Mouse (Mus musculus): ENCODE measurements at regions not wholly inside any gene's neighbourhood (a gene's known extent, or its start where the extent isn't known, plus 50 kb on each side); places are given as distances from the start of the nearest gene placed in this dataset.
"Not testable (repeated sequence)": the region's sequence is repeated elsewhere in the genome, so short reads cannot be mapped to it uniquely, and the experiment has no call there.

DNA sequence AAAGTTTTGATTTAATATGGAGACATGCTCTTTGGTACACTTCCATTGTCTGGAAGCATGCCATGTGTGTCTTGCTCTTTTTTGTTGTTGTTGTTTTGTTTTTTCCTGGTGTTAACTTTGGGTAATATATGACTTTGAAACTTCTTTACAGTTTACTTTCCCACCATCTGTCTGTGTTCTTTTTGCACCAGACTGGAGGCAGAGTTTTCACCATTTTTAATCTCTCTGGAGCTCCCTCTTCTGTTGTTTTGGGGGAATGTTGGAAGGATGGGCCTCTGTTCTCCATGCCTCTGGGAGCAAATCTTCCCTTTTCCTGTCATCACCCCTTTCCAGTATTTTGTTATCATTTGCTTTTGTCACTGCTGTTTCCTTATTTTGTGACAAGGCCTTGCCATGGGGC lies 153.5 kb upstream of the 1700056E22Rik start:
- H3K27ac ChIP-seq (ENCODE audit: low read depth, low read length): no peak overlapping the region
- no peaks in the 10 kb centered on the region for H3K36me3 ChIP-seq (ENCODE audit: control insufficient read depth, insufficient read depth, low read length)
- no peak overlapping the region for H3K4me2 ChIP-seq (replicated peaks; ENCODE audit: low read depth, low read length)
- DNase-seq (ENCODE audit: low spot score): peak; percentile 7
- H3K27me3 ChIP-seq (ENCODE audit: control insufficient read depth, insufficient read depth, low read length): no peaks in the 10 kb centered on the region
- no peak for ATAC-seq (ENCODE audit: low FRiP score)
- H3K9me3 ChIP-seq (ENCODE audit: control insufficient read depth, low read length): no peaks in the 10 kb centered on the region
- H3K9ac ChIP-seq (ENCODE audit: low read depth, low read length): no peak overlapping the region
- H3K4me3 ChIP-seq (ENCODE audit: low read depth, low read length): no peak overlapping the region
- H3K4me1 ChIP-seq (replicated peaks; ENCODE audit: control insufficient read depth, insufficient read depth, low read length): no peaks in the 10 kb centered on the region

DNA sequence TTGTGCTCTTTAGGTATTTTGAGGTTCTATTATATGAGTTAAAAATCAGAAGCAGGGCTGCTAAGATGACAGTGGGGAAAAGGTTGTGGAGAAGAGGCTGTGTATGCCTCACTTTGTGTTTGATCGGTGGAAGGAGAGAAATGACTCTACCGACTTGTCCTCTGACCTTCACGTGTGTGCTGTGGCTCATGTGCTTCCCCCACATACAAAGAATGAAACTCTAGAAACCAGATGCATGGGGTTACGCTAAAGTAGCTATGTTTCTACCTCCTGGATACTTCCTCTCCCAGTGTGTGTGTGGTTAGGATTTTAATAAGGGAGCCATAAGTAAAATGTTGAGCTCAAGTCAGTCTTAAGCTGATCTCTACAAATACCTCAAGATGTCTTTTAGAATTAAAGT lies 148.1 kb upstream of the 1700056E22Rik start:
- no peak for ATAC-seq (ENCODE audit: low FRiP score)
- Histone ChIP-seq H3K4me3 (ENCODE audit: low read depth, low read length) (no peak overlapping the region), H3K27me3 (ENCODE audit: control insufficient read depth, insufficient read depth, low read length) (no peaks in the 10 kb centered on the region), H3K4me1 (replicated peaks; ENCODE audit: control insufficient read depth, insufficient read depth, low read length) (no peaks in the 10 kb centered on the region), H3K36me3 (ENCODE audit: control insufficient read depth, insufficient read depth, low read length) (no peaks in the 10 kb centered on the region), H3K9ac (ENCODE audit: low read depth, low read length) (no peak overlapping the region), H3K4me2 (replicated peaks; ENCODE audit: low read depth, low read length) (no peak overlapping the region), H3K9me3 (ENCODE audit: control insufficient read depth, low read length) (no peaks in the 10 kb centered on the region), H3K27ac (ENCODE audit: low read depth, low read length) (no peak overlapping the region)
- no peak for DNase-seq (ENCODE audit: low spot score)
- 90% methylated on average over 4 of the region's 4 CpGs for WGBS

DNA sequence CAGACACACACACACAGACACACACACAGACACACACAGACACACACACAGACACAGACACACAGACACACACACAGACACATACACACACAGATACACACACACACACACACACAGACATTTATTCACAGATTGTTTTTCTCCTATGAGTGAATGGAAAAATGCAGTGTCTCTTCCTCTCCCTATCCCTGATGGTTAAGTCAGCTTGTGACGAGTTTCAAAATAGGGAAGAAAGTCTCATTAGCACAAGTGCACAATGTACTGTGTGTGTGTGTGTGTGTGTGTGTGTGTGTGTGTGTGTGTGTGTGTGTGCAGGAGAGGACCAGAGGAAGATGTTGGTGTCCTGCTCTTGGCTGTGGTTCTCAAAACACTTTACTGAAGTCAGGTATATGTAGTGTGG lies 140.3 kb upstream of the 1700056E22Rik start:
- not testable (repeated sequence) for H3K9me3 ChIP-seq (ENCODE audit: control insufficient read depth, low read length); H3K27me3 ChIP-seq (ENCODE audit: control insufficient read depth, insufficient read depth, low read length); H3K27ac ChIP-seq (ENCODE audit: low read depth, low read length); H3K4me1 ChIP-seq (replicated peaks; ENCODE audit: control insufficient read depth, insufficient read depth, low read length); H3K9ac ChIP-seq (ENCODE audit: low read depth, low read length); H3K4me3 ChIP-seq (ENCODE audit: low read depth, low read length); H3K4me2 ChIP-seq (replicated peaks; ENCODE audit: low read depth, low read length); H3K36me3 ChIP-seq (ENCODE audit: control insufficient read depth, insufficient read depth, low read length); ATAC-seq (ENCODE audit: low FRiP score); DNase-seq (ENCODE audit: low spot score)
- WGBS: 75% methylated on average over 1 of the region's 1 CpGs

DNA sequence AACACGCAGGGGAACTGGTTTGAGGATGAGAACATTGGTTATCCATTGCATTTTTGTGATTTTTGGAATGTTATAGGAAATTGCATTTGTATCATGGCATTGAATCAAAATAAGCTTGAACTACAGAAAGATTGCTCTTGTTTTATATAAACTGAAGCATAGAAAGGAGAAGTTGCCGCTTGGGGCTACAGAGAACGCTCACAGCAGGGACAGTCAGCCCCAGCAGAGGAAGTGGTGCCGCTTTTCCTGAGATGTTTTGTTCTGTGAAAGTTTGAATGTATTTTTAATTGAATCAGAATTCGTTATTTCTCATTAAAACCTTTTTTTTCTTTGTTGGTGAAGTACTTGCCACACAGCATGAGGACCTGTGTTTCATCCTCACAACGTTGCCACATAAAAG lies 139.6 kb upstream of the 1700056E22Rik start:
- no peak for DNase-seq (ENCODE audit: low spot score)
- H3K36me3 ChIP-seq (ENCODE audit: control insufficient read depth, insufficient read depth, low read length): no peaks in the 10 kb centered on the region
- ATAC-seq (ENCODE audit: low FRiP score): no peak
- H3K4me1 ChIP-seq (replicated peaks; ENCODE audit: control insufficient read depth, insufficient read depth, low read length): no peaks in the 10 kb centered on the region
- no peak overlapping the region for H3K4me3 ChIP-seq (ENCODE audit: low read depth, low read length)
- no peak overlapping the region for H3K9ac ChIP-seq (ENCODE audit: low read depth, low read length)
- H3K27ac ChIP-seq (ENCODE audit: low read depth, low read length): no peak overlapping the region
- H3K9me3 ChIP-seq (ENCODE audit: control insufficient read depth, low read length): no peaks in the 10 kb centered on the region
- WGBS: 82% methylated on average over 6 of the region's 6 CpGs
- H3K27me3 ChIP-seq (ENCODE audit: control insufficient read depth, insufficient read depth, low read length): no peaks in the 10 kb centered on the region
- no peak overlapping the region for H3K4me2 ChIP-seq (replicated peaks; ENCODE audit: low read depth, low read length)

DNA sequence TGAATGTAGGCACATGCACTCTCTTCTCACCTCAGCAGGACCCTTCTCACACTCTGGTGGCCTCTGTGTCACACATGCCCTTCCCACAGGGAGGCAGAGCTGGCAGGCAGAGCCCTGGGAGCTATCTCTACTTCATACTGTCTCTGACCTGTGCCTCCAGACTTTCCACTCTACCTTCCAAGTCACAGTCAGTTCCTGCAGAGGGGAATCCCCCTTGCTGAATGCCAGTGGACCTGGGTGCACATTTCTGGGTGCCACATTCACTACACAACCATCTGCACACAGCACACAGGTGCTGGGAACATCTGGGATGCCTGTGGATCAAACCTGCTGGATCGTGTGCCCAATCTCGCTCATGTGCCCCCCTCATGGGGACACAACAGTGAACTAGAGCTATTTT lies 138.9 kb upstream of the 1700056E22Rik start:
- no peak overlapping the region for H3K9ac ChIP-seq (ENCODE audit: low read depth, low read length)
- no peak overlapping the region for H3K4me3 ChIP-seq (ENCODE audit: low read depth, low read length)
- H3K36me3 ChIP-seq (ENCODE audit: control insufficient read depth, insufficient read depth, low read length): no peaks in the 10 kb centered on the region
- H3K27me3 ChIP-seq (ENCODE audit: control insufficient read depth, insufficient read depth, low read length): no peaks in the 10 kb centered on the region
- ATAC-seq (ENCODE audit: low FRiP score) (no peak), DNase-seq (ENCODE audit: low spot score) (no peak)
- no peaks in the 10 kb centered on the region for H3K4me1 ChIP-seq (replicated peaks; ENCODE audit: control insufficient read depth, insufficient read depth, low read length)
- H3K27ac ChIP-seq (ENCODE audit: low read depth, low read length): no peak overlapping the region
- H3K4me2 ChIP-seq (replicated peaks; ENCODE audit: low read depth, low read length): no peak overlapping the region
- H3K9me3 ChIP-seq (ENCODE audit: control insufficient read depth, low read length): no peaks in the 10 kb centered on the region
- 90% methylated on average over 2 of the region's 2 CpGs for WGBS

DNA sequence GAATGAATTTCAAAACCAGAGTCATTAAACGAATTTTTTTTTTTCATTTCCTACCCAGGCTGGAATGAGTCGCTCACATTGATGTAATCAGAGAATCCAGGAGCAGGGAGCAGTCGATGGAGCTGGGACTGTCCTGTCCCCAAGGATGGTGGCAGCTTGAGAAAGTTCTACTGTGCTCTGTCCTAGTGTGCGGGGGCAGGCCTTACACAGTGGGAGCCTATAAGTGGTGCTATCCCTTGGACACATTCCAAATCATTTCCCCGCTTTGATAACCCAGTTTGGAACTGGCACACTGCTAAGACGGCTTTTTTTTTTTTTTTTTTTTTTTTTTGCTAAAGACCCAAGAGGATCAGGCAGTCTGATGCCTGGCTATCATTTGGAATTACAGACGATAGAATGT lies 137.5 kb upstream of the 1700056E22Rik start:
- no peak for ATAC-seq (ENCODE audit: low FRiP score)
- no peak for DNase-seq (ENCODE audit: low spot score)
- 74% methylated on average over 7 of the region's 7 CpGs for WGBS

DNA sequence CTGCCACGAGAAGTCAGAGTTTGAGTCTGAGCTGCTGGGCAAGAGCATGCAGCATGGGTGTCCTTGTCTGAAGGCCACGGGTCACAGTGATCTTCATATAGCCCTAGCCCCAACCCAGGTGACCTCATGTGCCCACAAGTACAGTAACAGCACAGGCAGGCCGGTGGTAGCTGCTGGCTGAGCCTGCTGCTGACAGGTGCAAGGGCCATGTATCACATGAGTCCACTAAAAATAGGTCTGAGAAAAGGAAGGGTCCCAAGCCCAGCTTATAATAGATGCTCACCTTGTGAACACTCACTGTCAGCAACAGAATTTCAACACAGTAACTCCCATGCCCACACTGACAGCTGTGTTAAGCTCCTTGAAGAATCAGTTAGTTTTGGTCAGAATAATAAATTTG lies 136.8 kb upstream of the 1700056E22Rik start:
- Histone ChIP-seq H3K27me3 (ENCODE audit: control insufficient read depth, insufficient read depth, low read length) (no peaks in the 10 kb centered on the region), H3K9me3 (ENCODE audit: control insufficient read depth, low read length) (no peaks in the 10 kb centered on the region), H3K4me3 (ENCODE audit: low read depth, low read length) (no peak overlapping the region), H3K9ac (ENCODE audit: low read depth, low read length) (no peak overlapping the region), H3K4me2 (replicated peaks; ENCODE audit: low read depth, low read length) (no peak overlapping the region), H3K36me3 (ENCODE audit: control insufficient read depth, insufficient read depth, low read length) (no peaks in the 10 kb centered on the region), H3K4me1 (replicated peaks; ENCODE audit: control insufficient read depth, insufficient read depth, low read length) (no peaks in the 10 kb centered on the region), H3K27ac (ENCODE audit: low read depth, low read length) (no peak overlapping the region)
- WGBS: 85% methylated on average over 3 of the region's 3 CpGs
- no peak for DNase-seq (ENCODE audit: low spot score)
- ATAC-seq (ENCODE audit: low FRiP score): no peak

More for the DNA sequence above, 137.5 kb upstream of the 1700056E22Rik start:
- no peaks in the 10 kb centered on the region for H3K9me3 ChIP-seq (ENCODE audit: control insufficient read depth, low read length)
- H3K36me3 ChIP-seq (ENCODE audit: control insufficient read depth, insufficient read depth, low read length): no peaks in the 10 kb centered on the region
- no peak overlapping the region for H3K4me3 ChIP-seq (ENCODE audit: low read depth, low read length)
- no peak overlapping the region for H3K4me2 ChIP-seq (replicated peaks; ENCODE audit: low read depth, low read length)
- H3K27me3 ChIP-seq (ENCODE audit: control insufficient read depth, insufficient read depth, low read length): no peaks in the 10 kb centered on the region
- H3K27ac ChIP-seq (ENCODE audit: low read depth, low read length): no peak overlapping the region
- H3K9ac ChIP-seq (ENCODE audit: low read depth, low read length): no peak overlapping the region
- no peaks in the 10 kb centered on the region for H3K4me1 ChIP-seq (replicated peaks; ENCODE audit: control insufficient read depth, insufficient read depth, low read length)

DNA sequence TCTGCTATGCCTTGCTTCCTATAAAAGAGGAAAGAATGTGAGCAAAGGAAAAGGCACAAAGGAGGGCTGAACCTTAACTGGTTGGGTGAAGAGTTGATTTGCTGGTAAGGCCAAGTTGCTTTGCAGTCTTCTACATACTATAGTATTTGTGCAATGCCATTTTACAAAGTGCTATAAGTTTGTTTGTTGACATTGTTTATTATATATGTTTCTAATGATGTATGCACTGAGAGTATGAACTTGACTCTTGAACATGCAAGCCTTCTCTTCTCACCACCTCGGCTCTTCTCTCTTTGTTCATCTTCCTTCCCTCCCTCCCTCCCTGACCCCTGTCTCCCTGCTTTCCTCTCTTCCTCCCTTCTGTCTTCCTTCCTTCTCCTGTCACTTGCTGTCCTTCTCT lies 135.9 kb upstream of the 1700056E22Rik start:
- Histone ChIP-seq H3K4me1 (replicated peaks; ENCODE audit: control insufficient read depth, insufficient read depth, low read length) (no peaks in the 10 kb centered on the region), H3K4me2 (replicated peaks; ENCODE audit: low read depth, low read length) (no peak overlapping the region), H3K36me3 (ENCODE audit: control insufficient read depth, insufficient read depth, low read length) (no peaks in the 10 kb centered on the region), H3K4me3 (ENCODE audit: low read depth, low read length) (no peak overlapping the region), H3K9ac (ENCODE audit: low read depth, low read length) (no peak overlapping the region), H3K27me3 (ENCODE audit: control insufficient read depth, insufficient read depth, low read length) (no peaks in the 10 kb centered on the region), H3K27ac (ENCODE audit: low read depth, low read length) (no peak overlapping the region), H3K9me3 (ENCODE audit: control insufficient read depth, low read length) (no peaks in the 10 kb centered on the region)
- ATAC-seq (ENCODE audit: low FRiP score) (no peak), DNase-seq (ENCODE audit: low spot score) (no peak)
- WGBS: 69% methylated on average over 1 of the region's 1 CpGs

DNA sequence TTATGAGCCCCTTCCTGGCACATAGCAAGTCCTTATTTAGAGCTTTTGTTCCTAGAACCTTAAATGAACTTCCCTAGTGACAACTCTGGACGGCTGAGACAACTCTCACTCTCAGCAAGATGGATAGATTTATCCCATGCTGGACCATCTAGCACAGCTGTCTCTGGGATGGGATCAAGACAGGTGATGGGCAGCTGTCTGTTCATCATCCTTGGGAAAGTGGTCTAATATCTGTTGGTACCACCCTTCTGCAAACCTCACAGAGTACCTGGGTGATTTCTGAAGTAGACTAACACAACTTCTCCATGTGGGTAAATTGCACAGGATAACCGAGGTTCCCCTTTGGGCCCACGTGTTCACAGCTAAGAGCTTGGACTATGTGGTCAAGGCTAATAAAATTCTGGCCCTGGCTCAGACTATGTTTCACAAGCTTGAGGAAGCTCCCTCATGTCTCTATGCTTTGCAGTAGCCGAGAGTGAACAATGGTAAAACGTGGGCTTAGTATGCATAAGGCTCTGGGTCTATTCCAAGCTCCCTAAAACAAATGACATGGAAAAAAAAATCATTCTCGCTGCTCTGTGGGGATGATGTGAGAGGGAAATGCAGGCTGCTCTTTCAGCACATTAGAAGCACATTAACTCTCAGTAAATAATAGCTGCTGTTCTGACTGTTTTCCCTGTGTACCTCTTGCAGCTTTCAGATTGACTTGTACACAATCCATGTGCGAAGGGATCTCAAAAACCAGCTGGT lies 135.1 kb upstream of the 1700056E22Rik start:
- Histone ChIP-seq H3K9me3 (ENCODE audit: control insufficient read depth, low read length) (no peaks in the 10 kb centered on the region), H3K9ac (ENCODE audit: low read depth, low read length) (no peak overlapping the region), H3K27me3 (ENCODE audit: control insufficient read depth, insufficient read depth, low read length) (no peaks in the 10 kb centered on the region), H3K36me3 (ENCODE audit: control insufficient read depth, insufficient read depth, low read length) (no peaks in the 10 kb centered on the region), H3K4me3 (ENCODE audit: low read depth, low read length) (no peak overlapping the region), H3K4me1 (replicated peaks; ENCODE audit: control insufficient read depth, insufficient read depth, low read length) (no peaks in the 10 kb centered on the region), H3K27ac (ENCODE audit: low read depth, low read length) (no peak overlapping the region), H3K4me2 (replicated peaks; ENCODE audit: low read depth, low read length) (no peak overlapping the region)
- ATAC-seq (ENCODE audit: low FRiP score) (no peak), DNase-seq (ENCODE audit: low spot score) (no peak)
- 80% methylated on average over 7 of the region's 7 CpGs for WGBS

Data from hindbrain, embryonic 11.5 days (tissue).